Mouse (Mus musculus) frontal cortex, adult (tissue): ENCODE results near the gene Ss18l1.

Source experiments
- ATAC-seq: cut with Nextera tagmentation; 2 replicates; pipeline ENCODE4 v1.9.2; 2017; ENCODE audit warnings: mild to moderate bottlenecking, moderate library complexity, mixed read lengths; ENCODE audit not compliant: low TSS enrichment

Ss18l1 gene

DNA sequence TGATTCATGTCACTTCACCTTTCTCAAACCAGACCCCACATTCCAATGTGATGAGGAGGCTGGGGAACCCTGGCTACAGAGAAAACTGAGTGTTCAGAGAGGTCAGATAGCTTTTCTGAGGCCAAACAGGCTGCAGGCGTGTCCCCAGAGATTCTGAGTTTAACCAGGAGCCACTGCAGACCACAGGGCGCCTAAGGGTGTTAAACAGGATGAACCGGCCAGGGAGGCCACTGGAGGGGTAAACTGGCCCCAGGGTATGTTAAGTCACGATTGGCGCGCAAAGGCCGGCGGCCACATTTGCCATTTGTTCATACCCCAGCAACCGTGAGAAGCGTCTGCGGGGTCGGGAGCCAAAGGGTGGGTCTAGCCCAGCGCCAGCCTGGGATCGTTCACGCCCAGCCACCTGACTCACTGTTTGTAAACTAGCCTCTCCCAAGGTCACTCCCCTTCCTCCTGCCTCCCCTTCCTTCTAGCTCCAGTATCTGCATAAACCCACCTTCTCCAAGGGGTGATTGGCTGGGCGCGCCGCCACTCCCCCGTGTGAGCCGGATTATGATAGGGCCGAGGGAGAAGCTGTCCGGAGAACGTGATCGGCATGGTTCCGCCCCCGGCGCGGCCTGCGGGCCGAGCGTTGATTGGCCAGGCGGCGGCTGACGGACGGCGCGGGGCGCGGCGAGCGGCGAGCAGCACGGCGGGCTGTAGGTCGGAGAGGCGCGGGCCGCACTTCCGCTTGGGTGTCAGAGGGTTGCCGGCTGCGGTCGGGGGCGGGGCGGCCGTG lies 76.5 kb downstream of the Ss18l1 start, which contains the start of gene Osbpl2:
Gene Osbpl2 (plus strand): TSS at position 646 of the 778 bp plus-strand sequence.
- ATAC-seq = peak; percentile 85
